ENCODE assay signal across 7 mouse cellular contexts in genomic region chr6:41136717-41137400, GRCm38 (mm10).
DNase-seq lines count a peak whose midpoint lies in the region; ATAC-seq and TF ChIP-seq lines count a peak whose summit lies in the region.

No protein-coding gene starts in this region.

- no peak overlapping the region for H3K27ac ChIP-seq in lung, postnatal 0 days (ENCODE audit: low read length)

- TF ChIP-seq EP300 in lung, postnatal 0 days (IDR thresholded peaks at IDR 0.05) = no peak

- no peaks in the 10 kb centered on the region for H3K4me1 ChIP-seq in lung, postnatal 0 days (ENCODE audit: insufficient read depth, low read depth, low read length)

- no peaks in the 10 kb centered on the region for H3K36me3 ChIP-seq in lung, postnatal 0 days (ENCODE audit: insufficient read depth, low read length)

- H3K27me3 ChIP-seq in lung, postnatal 0 days (replicated peaks; ENCODE audit: insufficient read depth, low read length) = no peaks in the 10 kb centered on the region

- H3K9me3 ChIP-seq in lung, postnatal 0 days (ENCODE audit: low read length) = no peaks in the 10 kb centered on the region

- peak; percentile 71; the same call in 1 of the 2 replicates for ATAC-seq in erythroid progenitor cell, adult 5-6 weeks (replicated peaks; ENCODE audit: low FRiP score, poor library complexity, severe bottlenecking)
- no peak for ATAC-seq in lung, postnatal 0 days

- H3K9ac ChIP-seq in lung, postnatal 0 days (replicated peaks; ENCODE audit: low read depth) = no peak overlapping the region

- H3K4me2 ChIP-seq in lung, postnatal 0 days (replicated peaks; ENCODE audit: low read depth, low read length) = no peak overlapping the region

- H3K4me3 ChIP-seq in lung, postnatal 0 days (ENCODE audit: low read depth, low read length) = no peak overlapping the region

- WGBS in lung, postnatal 0 days = 27% methylated on average over 6 of the region's 6 CpGs

- peak; percentile 53 for DNase-seq in urinary bladder, postnatal 25 days (ENCODE audit: low spot score)
- DNase-seq in urinary bladder, postnatal 4 days (ENCODE audit: low spot score in 2 of 2) = no peak
- DNase-seq in adrenal gland, postnatal 36 days = peak; percentile 26 to 57
- peak; percentile 36 for DNase-seq in kidney, adult 9 months
- DNase-seq in lung, postnatal 0 days (ENCODE audit: low spot score) = peak; percentile 54
- peak; percentile 25 for DNase-seq in retina, adult 2 months (ENCODE audit: low read depth, low spot score)

- TF ChIP-seq CTCF in lung, postnatal 0 days (IDR thresholded peaks at IDR 0.05) = peak; percentile 81

Comparison
In these comparisons a context has a peak if more than half of its experiments do, and no peak if none do; other contexts are left out.
1. DNase-seq: peak in urinary bladder, postnatal 25 days (single experiment), adrenal gland, postnatal 36 days (2 of 2), kidney, adult 9 months (single experiment), lung, postnatal 0 days (single experiment) and retina, adult 2 months (single experiment); none in urinary bladder, postnatal 4 days (0 of 2).